Mouse (Mus musculus): ENCODE results near the gene Bscl2. TPM values are rescaled to one million over a fixed set of nuclear protein-coding genes. Genes with fewer than 3 reads are reported as not detected.

Gene Bscl2
- 45.2 and 49.3 TPM in 2 replicates for polyA plus RNA-seq (2015; fragmentation: Nextera tagmentation; extraction: Ambion mirVana)

DNA sequence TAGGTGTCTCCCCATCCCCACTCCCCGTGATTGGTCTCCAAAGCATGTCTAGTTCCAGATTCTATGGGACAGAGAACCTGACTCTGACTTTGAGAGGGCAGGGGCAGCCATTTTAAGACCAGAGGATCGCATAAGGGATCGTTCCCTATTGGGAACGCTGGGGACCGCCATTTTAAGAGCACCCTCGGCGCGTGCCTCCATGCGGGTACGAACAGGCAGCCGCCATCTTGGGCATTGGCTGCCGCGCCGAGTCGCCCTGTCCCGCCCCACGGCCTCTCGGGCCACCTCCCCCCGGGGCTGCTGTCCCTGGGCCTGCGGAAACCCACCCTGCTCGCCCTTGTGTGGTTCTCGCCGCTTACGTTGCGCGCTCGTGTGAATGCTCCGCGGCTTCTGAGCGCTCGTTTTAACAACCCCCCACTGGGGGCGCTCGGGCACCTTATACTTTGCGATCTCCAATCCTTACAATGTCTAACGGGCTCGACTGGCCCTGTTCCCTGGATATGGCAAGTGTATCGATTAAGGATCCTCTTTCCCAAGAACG, at the start of gene Bscl2:
Gene Bscl2 (plus strand): TSS at position 217 of the 541 bp plus-strand sequence.
- peak; percentile 76 for ATAC-seq (ENCODE audit: low FRiP score, low read depth)
- H3K27me3 ChIP-seq, result no peaks in the 10 kb centered on the region
- H3K4me1 ChIP-seq, result peaks cover 32% of the 10 kb centered on the region
- H3K27ac ChIP-seq, result peak within 1 kb of the TSS; percentile 96
- H3K4me2 ChIP-seq (replicated peaks), result peak within 1 kb of the TSS; percentile 82
- peak within 1 kb of the TSS; percentile 80 for H3K9ac ChIP-seq
- H3K36me3 ChIP-seq, result peaks cover 41% of the 10 kb centered on the region
- under 1% methylated on average over 38 of the region's 38 CpGs for WGBS
- H3K4me3 ChIP-seq, result peak within 1 kb of the TSS; percentile 50
- H3K9me3 ChIP-seq, result no peaks in the 10 kb centered on the region

DNA sequence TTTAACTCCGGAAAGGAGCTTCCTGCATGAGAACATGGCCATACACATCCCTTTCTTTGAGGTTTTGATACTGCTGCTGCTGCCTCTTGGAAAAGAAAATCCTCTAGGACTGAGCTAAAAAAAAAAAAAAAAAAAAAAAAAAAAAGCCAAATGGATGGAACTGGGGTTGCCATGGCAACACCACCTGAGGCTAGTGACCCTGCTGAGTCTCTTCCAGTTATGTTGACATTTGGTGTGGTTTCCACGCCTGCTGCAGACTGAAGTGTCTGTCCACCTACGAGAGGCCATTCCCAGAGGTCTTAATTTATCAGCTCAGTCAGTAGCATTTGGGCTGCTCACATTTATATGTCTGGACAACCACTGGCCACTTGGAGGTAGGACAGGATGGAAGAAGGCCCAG, 48.7 kb upstream of the Bscl2 start:
- H3K4me3 ChIP-seq, result no peak overlapping the region
- no peak for ATAC-seq (ENCODE audit: low FRiP score, low read depth)
- peaks cover 35% of the 10 kb centered on the region for H3K36me3 ChIP-seq
- WGBS, result 21% methylated on average over 3 of the region's 3 CpGs
- H3K4me2 ChIP-seq (replicated peaks), result no peak overlapping the region
- H3K27ac ChIP-seq, result no peak overlapping the region
- H3K4me1 ChIP-seq, result peaks cover 8% of the 10 kb centered on the region
- H3K27me3 ChIP-seq, result no peaks in the 10 kb centered on the region
- H3K9me3 ChIP-seq, result 0 out of 2 replicates have a peak, but pooled peaks cover 6% of the 10 kb centered on the region
- H3K9ac ChIP-seq, result peak overlapping the region; percentile 48

DNA sequence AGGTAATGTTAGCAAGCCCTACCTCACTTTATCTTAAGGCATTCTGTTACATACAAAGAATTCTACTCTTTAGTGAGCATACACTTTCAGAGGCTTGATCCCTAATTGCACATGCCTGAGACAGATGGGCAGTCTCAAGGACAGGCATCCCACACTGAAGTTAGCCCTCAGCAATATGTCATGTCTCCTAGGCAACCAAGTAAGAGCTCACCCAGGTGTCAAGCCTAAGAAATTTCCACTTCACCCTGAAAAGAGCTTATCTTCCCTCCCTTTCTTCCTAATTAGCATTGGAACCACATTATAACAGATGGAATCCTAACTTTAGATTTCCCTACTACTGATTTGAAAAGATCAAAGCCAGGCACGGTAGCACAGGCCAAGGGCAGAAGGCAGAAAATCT, 48.1 kb upstream of the Bscl2 start:
- Histone ChIP-seq H3K4me1 (peaks cover 8% of the 10 kb centered on the region), H3K9ac (0 out of 2 replicates have a peak overlapping the region, but pooled peaks have one; percentile 48), H3K36me3 (peaks cover 35% of the 10 kb centered on the region), H3K4me2 (replicated peaks) (no peak overlapping the region), H3K27me3 (no peaks in the 10 kb centered on the region), H3K4me3 (no peak overlapping the region), H3K9me3 (0 out of 2 replicates have a peak, but pooled peaks cover 7% of the 10 kb centered on the region), H3K27ac (no peak overlapping the region)
- ATAC-seq (ENCODE audit: low FRiP score, low read depth), result no peak
- WGBS, result 49% methylated on average over 1 of the region's 1 CpGs

DNA sequence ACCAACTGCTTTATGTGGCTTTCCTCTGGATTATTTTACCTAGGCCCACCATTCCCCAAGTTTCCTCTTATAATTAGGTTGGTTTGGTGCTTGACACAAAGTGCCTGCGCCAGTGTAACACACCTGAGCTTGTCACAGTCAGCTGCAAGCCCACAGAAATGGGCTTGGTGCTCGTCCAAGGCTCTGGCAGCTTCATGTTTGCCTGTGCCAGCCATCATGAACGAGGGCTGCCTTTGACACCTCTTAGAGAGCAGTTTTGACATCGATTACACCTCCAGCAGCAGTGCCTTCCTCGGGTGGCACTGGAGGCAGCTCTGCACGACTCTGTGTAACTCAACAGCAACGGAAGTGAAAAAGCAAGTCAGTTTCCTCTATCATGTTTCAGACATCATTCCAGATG, 47.1 kb upstream of the Bscl2 start:
- peaks cover 44% of the 10 kb centered on the region for H3K36me3 ChIP-seq
- H3K4me3 ChIP-seq, result no peak overlapping the region
- H3K9ac ChIP-seq, result peak overlapping the region; percentile 35; the same call in 1 of the 2 replicates
- ATAC-seq (ENCODE audit: low FRiP score, low read depth), result no peak
- 0 out of 2 replicates have a peak overlapping the region, but pooled peaks have one; percentile 6 for H3K27ac ChIP-seq
- 80% methylated on average over 7 of the region's 7 CpGs for WGBS
- 0 out of 2 replicates have a peak, but pooled peaks cover 7% of the 10 kb centered on the region for H3K9me3 ChIP-seq
- no peak overlapping the region for H3K4me2 ChIP-seq (replicated peaks)
- H3K27me3 ChIP-seq, result no peaks in the 10 kb centered on the region
- H3K4me1 ChIP-seq, result peaks cover 5% of the 10 kb centered on the region

DNA sequence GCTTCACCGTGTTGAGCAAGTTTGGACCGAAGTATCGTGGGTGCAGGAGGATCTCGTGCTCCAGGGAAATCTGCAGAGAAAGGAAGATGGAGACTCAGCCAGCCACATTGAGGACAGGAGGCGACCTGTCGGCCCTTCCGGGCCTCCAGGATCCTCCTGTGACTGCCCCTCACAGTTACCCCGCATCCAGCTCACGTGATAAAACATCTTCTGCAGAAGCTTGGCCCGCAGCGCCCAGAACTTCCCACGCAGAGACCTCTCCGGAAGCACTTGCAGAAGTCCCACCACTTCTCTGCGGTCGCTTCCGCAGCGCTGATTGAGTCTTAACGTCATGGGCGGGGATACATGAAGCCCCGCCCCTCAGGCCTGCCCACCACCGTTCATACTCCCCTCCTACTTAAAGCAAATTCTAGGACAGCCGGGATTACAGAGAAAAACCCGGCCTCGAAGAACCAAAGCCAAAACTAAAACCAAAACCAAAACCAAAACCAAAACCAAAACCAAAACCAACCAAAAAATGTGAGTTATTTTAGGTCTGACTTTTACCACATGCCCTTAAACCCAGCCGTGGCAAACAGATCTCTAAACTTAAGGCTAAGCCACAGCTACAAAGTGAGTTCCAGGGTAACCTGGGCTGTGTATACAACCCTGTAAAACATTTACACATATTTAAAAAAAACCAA, 38.9 kb upstream of the Bscl2 start, which contains the start of gene Polr2g:
Gene Polr2g (minus strand): TSS at position 314 of the 683 bp plus-strand sequence.
- peaks cover 33% of the 10 kb centered on the region for H3K36me3 ChIP-seq
- H3K4me3 ChIP-seq, result peak within 1 kb of the TSS; percentile 81
- H3K4me1 ChIP-seq, result peaks cover 20% of the 10 kb centered on the region
- H3K9me3 ChIP-seq, result 0 out of 2 replicates have a peak, but pooled peaks cover 2% of the 10 kb centered on the region
- H3K4me2 ChIP-seq (replicated peaks), result peak within 1 kb of the TSS; percentile 82
- peak within 1 kb of the TSS; percentile 87 for H3K9ac ChIP-seq
- ATAC-seq (ENCODE audit: low FRiP score, low read depth), result peak; percentile 79
- peak within 1 kb of the TSS; percentile 63; the same call in 1 of the 2 replicates for H3K27ac ChIP-seq
- no peaks in the 10 kb centered on the region for H3K27me3 ChIP-seq
- under 1% methylated on average over 25 of the region's 25 CpGs for WGBS

DNA sequence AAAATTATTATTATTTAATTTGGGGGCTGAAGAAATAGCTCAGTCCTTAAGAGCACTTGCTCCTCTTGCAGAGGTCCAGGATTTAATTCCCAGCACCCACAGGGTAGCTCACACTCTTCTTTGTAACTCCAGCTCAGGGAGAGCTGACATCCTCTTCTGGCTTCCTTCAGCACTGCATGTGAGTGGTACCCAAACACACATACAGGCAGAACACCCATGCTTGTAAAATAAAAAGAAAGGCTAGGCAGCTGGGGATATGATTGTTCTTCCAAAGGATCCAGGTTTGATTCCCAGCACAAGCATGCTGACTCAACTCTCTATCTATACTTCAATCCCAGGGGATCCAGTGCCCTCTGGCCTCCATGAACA, 38.3 kb upstream of the Bscl2 start:
- Histone ChIP-seq H3K4me1 (peaks cover 21% of the 10 kb centered on the region), H3K4me3 (peak overlapping the region; percentile 81), H3K27me3 (no peaks in the 10 kb centered on the region), H3K9me3 (no peaks in the 10 kb centered on the region), H3K4me2 (replicated peaks) (peak overlapping the region; percentile 82), H3K9ac (no peak overlapping the region), H3K27ac (no peak overlapping the region), H3K36me3 (peaks cover 33% of the 10 kb centered on the region)
- ATAC-seq (ENCODE audit: low FRiP score, low read depth), result no peak

DNA sequence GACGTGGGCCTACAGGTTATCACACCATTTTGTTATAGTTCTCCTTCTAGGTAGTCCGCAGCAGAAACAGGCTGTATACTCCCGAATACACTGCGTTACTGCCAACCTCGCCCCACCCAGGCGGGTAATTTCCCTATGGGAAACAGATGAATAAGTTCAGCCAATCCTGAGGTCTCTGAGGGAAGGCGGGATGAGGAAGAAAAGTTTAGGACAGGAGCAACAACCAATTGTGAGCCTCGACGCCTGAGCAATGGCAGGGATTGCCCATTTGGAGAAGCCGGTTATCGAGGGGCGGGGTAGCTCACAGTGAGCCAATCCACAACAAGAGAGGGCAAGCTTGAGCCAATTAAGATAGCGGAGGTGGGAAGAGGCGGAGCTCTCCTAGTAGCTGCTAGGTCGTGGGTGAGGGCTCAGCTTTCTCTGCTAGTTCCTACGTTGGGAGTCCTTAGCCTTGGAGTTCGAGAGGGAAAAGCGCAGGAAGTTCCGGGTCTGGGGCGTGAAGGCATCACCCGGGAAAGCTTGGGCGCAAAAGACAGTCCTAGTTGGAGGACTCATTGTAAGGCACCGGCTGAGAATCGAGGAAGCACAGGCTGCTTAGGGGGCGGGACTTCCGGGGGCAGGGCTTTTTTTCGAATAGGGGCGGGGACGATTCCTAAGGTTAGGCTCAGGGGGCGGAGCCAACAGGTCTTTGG, 35.0 kb upstream of the Bscl2 start, which contains the start of gene Zbtb3:
Gene Zbtb3 (plus strand): TSS at position 426 of the 692 bp plus-strand sequence.
- Histone ChIP-seq H3K27me3 (no peaks in the 10 kb centered on the region), H3K36me3 (peaks cover 37% of the 10 kb centered on the region), H3K9ac (peak within 1 kb of the TSS; percentile 61), H3K4me2 (replicated peaks) (peak within 1 kb of the TSS; percentile 73), H3K9me3 (no peaks in the 10 kb centered on the region), H3K4me3 (peak within 1 kb of the TSS; percentile 56), H3K4me1 (peaks cover 18% of the 10 kb centered on the region), H3K27ac (peak within 1 kb of the TSS; percentile 84)
- WGBS, result under 1% methylated on average over 30 of the region's 30 CpGs
- peak; percentile 97 for ATAC-seq (ENCODE audit: low FRiP score, low read depth)

DNA sequence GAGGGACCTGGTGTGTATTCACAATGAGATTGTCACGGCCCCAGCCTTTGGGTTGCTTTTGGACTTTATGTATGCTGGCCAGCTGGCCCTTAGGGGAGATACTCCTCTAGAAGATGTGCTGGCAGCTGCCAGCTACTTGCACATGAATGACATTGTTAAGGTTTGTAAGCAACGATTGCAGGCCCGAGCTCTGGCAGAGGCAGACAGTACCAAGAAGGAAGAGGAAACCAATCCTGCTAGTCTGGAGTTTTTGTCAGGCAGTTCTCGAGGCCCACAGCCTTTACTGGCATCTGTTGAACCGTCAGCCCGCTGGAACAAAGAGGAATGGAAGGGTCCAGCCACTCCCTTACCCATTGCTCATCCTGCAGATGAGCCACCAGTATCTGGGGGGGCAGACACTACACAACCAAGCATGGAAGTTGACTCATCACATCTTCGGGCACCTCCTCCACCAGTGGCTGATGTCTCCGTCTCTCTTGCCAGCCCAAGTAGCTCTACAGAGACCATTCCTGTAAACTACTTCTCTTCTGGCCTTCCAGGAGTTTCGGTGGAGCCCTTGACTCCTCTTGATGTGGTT, 34.0 kb upstream of the Bscl2 start:
- Histone ChIP-seq H3K9ac (no peak overlapping the region), H3K4me1 (peaks cover 12% of the 10 kb centered on the region), H3K36me3 (peaks cover 48% of the 10 kb centered on the region), H3K27ac (peak overlapping the region; percentile 84; the same call in 1 of the 2 replicates), H3K4me2 (replicated peaks) (peak overlapping the region; percentile 73), H3K9me3 (no peaks in the 10 kb centered on the region), H3K27me3 (no peaks in the 10 kb centered on the region), H3K4me3 (peak overlapping the region; percentile 56)
- ATAC-seq (ENCODE audit: low FRiP score, low read depth), result no peak
- 92% methylated on average over 9 of the region's 9 CpGs for whole genome bisulfite sequencing

DNA sequence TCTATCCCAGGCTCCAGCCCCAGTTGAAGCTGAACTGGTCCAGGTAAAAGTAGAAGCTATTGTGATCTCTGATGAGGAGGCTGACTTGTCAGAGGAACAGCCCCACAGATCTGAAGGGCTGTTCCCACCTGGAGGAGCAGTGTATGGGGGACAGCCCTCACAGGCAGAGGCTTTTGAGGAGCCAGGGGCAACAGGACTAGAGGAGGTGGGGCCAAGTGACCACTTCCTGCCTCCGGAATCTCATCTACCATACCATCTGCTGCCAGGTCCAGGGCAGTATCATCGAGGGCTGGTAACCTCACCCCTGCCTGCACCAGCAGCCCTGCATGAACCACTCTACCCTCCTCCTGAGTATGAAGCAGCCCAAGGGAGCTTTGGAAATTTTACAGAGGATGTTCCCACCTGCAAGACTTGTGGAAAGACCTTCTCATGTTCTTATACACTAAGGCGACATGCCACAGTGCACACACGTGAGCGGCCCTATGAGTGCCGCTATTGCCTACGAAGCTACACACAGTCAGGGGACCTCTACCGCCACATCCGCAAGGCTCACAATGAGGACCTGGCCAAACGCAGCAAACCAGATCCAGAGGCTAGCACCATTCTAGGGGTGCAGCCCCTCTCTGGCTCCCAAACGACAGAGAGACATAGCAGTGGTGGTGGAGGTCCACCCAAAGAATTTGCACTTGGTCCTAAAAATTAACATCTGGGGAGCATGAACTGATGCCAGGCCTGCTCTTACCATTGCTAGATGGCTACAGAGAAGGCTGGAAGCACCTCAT, 33.2 kb upstream of the Bscl2 start:
- WGBS, result 92% methylated on average over 11 of the region's 11 CpGs
- Histone ChIP-seq H3K4me2 (replicated peaks) (no peak overlapping the region), H3K36me3 (peaks cover 54% of the 10 kb centered on the region), H3K9me3 (no peaks in the 10 kb centered on the region), H3K27ac (no peak overlapping the region), H3K9ac (no peak overlapping the region), H3K27me3 (no peaks in the 10 kb centered on the region), H3K4me1 (peaks cover 12% of the 10 kb centered on the region), H3K4me3 (no peak overlapping the region)
- ATAC-seq (ENCODE audit: low FRiP score, low read depth), result no peak

DNA sequence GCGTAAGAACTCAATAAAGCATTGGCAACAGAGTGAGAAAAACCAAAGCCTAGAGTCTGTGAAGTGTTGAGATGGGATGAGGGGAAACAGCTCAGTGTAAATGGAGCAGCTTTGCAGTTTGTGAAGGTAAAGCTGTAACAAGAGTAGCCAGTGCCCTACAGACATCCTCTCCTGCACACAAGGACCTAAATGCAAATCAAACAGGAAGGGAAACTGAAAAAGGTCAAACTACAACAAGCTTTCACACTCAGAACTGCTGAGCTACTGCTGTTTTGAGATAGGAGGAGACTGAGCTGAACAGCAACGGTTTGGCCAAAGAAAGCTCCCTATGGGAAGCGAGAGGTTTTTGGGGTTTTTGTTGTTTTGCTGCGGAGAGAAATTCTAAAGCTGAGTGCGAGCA, 30.5 kb upstream of the Bscl2 start:
- Histone ChIP-seq H3K4me1 (peaks cover 9% of the 10 kb centered on the region), H3K4me2 (replicated peaks) (no peak overlapping the region), H3K9me3 (no peaks in the 10 kb centered on the region), H3K27me3 (no peaks in the 10 kb centered on the region), H3K4me3 (no peak overlapping the region), H3K27ac (no peak overlapping the region), H3K9ac (no peak overlapping the region), H3K36me3 (peaks cover 75% of the 10 kb centered on the region)
- WGBS, result 97% methylated on average over 5 of the region's 5 CpGs
- ATAC-seq (ENCODE audit: low FRiP score, low read depth), result no peak

DNA sequence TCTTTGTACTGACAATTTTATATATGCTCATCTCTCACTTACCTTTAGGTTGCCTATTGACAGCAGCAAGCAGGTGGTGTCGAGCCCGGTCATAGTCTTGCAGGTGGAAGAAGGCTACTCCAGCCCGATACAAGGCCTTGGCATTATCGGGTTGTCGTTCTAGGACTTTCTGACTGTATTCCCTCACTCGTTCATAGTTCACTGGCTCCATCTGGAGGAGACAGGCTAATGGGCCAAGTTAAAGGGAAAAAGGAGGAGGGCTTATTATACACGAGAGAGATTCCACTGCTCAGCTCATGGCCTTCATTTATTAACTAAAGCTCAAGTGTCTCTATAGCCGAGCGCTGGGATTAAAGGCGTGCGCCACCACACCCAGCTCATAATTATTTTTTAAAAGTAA, 21.5 kb upstream of the Bscl2 start:
- Histone ChIP-seq H3K4me3 (no peak overlapping the region), H3K9me3 (no peaks in the 10 kb centered on the region), H3K27me3 (no peaks in the 10 kb centered on the region), H3K4me2 (replicated peaks) (no peak overlapping the region), H3K36me3 (peaks cover 56% of the 10 kb centered on the region), H3K27ac (no peak overlapping the region), H3K4me1 (peaks cover 28% of the 10 kb centered on the region), H3K9ac (no peak overlapping the region)
- 84% methylated on average over 11 of the region's 11 CpGs for WGBS
- ATAC-seq (ENCODE audit: low FRiP score, low read depth), result no peak

Measured in limb, embryonic 13.5 days (tissue).